Mouse (Mus musculus): ENCODE data around the gene Rita1. TPM values are rescaled to one million over a fixed set of nuclear protein-coding genes. Genes with fewer than 3 reads are reported as not detected.
A peak's percentile ranks its signal among the peaks of the same experiment; 100 is the strongest.

Rita1 gene
- polyA plus RNA-seq, 1 experiment from 2014 or later, result 26.2 TPM

DNA sequence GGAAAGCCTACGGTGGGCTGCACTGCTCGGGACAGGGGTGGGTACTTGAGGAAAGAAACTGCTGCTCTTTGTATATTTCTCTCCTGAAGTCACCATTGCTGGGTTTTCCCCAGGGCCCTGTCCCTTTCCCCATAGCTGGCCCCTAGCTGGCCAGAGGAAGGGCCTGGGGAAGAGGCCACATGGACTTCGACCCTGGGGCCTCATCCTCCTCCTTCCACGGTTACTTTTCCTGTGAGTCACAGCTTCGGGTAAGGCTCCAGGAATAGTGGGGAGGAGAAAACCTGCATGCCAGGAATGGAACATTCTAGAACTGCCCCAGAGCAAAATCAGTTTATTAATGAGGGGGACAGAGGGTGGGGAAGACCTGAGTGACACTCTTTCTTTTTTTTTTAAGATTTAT lies 62.3 kb downstream of the Rita1 start:
- WGBS, result 90% methylated on average over 5 of the region's 5 CpGs
- peaks cover 65% of the 10 kb centered on the region for H3K36me3 ChIP-seq
- H3K4me3 ChIP-seq, result no peak overlapping the region
- no peak overlapping the region for H3K9ac ChIP-seq
- no peaks in the 10 kb centered on the region for H3K27me3 ChIP-seq
- H3K9me3 ChIP-seq, result no peaks in the 10 kb centered on the region
- no peak overlapping the region for H3K27ac ChIP-seq
- ATAC-seq (ENCODE audit: low FRiP score), result 0 out of 2 replicates have a peak, but pooled peaks have one; percentile 5
- H3K4me2 ChIP-seq, result no peak overlapping the region
- no peaks in the 10 kb centered on the region for H3K4me1 ChIP-seq (replicated peaks)

DNA sequence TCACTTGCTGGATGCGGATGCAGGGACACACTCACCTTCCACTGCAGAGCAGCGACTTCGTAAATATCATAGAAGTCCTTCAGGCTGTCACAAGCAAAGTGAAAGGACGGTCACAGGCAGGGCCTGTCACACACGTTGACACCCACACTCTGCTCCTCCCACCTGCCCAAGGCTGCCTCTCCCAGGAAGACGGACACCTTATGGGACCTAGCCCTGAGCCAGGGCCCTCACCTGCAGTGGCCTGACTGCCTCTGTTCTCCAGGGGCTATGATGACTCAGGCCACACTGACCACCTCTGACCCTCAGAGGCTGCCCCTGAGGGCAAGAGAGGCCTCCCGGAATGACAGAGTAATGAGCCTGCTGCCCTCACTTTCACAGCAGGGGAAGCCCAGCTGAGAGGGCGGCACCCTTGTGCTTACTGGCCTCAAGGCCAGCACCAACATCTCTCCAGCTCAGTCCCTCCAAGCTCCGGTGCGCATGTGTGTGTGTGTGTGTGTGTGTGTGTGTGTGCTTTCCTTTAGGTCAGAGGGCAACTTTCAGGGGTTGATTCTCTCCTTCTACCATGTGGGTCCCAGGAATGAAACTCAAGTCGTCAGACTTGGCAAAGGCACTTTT lies 64.0 kb downstream of the Rita1 start:
- H3K4me1 ChIP-seq (replicated peaks), result no peaks in the 10 kb centered on the region

More for the DNA sequence above, 64.0 kb downstream of the Rita1 start:
- H3K4me2 ChIP-seq, result no peak overlapping the region
- H3K36me3 ChIP-seq, result peaks cover 61% of the 10 kb centered on the region
- H3K4me3 ChIP-seq, result no peak overlapping the region
- no peak for ATAC-seq (ENCODE audit: low FRiP score)
- H3K9me3 ChIP-seq, result no peaks in the 10 kb centered on the region
- WGBS, result 74% methylated on average over 11 of the region's 11 CpGs
- H3K9ac ChIP-seq, result no peak overlapping the region
- H3K27ac ChIP-seq, result no peak overlapping the region
- no peaks in the 10 kb centered on the region for H3K27me3 ChIP-seq

Other genes starting within 250 kb of the Rita1 start
- gene Lhx5, start 180.9 kb downstream of the Rita1 start, polyA plus RNA-seq (2015; fragmentation: Nextera tagmentation; extraction: Ambion mirVana), result 48.9 and 50.7 TPM in 2 replicates
- gene Sdsl, start 139.8 kb downstream of the Rita1 start, polyA plus RNA-seq (2015; fragmentation: Nextera tagmentation; extraction: Ambion mirVana), result 6.4 and 6.7 TPM in 2 replicates
- gene Sds, start 136.1 kb downstream of the Rita1 start, polyA plus RNA-seq (2015; fragmentation: Nextera tagmentation; extraction: Ambion mirVana), result not detected in 2 replicates
- 31.8 and 32.3 TPM in 2 replicates for gene Plbd2, start 109.0 kb downstream of the Rita1 start, polyA plus RNA-seq (2015; fragmentation: Nextera tagmentation; extraction: Ambion mirVana)
- 2.5 and 4.1 TPM in 2 replicates for gene Slc8b1, start 101.4 kb downstream of the Rita1 start, polyA plus RNA-seq (2015; fragmentation: Nextera tagmentation; extraction: Ambion mirVana)
- gene Tpcn1, start 23.9 kb downstream of the Rita1 start, polyA plus RNA-seq (2015; fragmentation: Nextera tagmentation; extraction: Ambion mirVana), result 18.2 and 18.7 TPM in 2 replicates
- gene Iqcd, start 23.6 kb downstream of the Rita1 start, polyA plus RNA-seq (2015; fragmentation: Nextera tagmentation; extraction: Ambion mirVana), result 2.4 and 2.6 TPM in 2 replicates
- gene Ddx54, start 150 bp upstream of the Rita1 start, polyA plus RNA-seq (2015; fragmentation: Nextera tagmentation; extraction: Ambion mirVana), result 44.0 and 47.7 TPM in 2 replicates
- gene Cfap73, start 21.6 kb upstream of the Rita1 start, polyA plus RNA-seq (2015; fragmentation: Nextera tagmentation; extraction: Ambion mirVana), result 0.28 and 0.49 TPM in 2 replicates
- gene Rasal1, start 36.2 kb upstream of the Rita1 start, polyA plus RNA-seq (2015; fragmentation: Nextera tagmentation; extraction: Ambion mirVana), result 0.14 TPM in 2 replicates
- gene Dtx1, start 99.3 kb upstream of the Rita1 start, polyA plus RNA-seq (2015; fragmentation: Nextera tagmentation; extraction: Ambion mirVana), result 34.5 and 34.8 TPM in 2 replicates
- 0.14 and 0.25 TPM in 2 replicates for gene Oas2, start 137.3 kb upstream of the Rita1 start, polyA plus RNA-seq (2015; fragmentation: Nextera tagmentation; extraction: Ambion mirVana)
- gene Oas3, start 165.1 kb upstream of the Rita1 start, polyA plus RNA-seq (2015; fragmentation: Nextera tagmentation; extraction: Ambion mirVana), result 0.65 and 0.69 TPM in 2 replicates
- gene Oas1e, start 182.9 kb upstream of the Rita1 start, polyA plus RNA-seq (2015; fragmentation: Nextera tagmentation; extraction: Ambion mirVana), result 0.35 TPM in 1 of 2 replicates, not detected in the other
- gene Oas1c, start 199.9 kb upstream of the Rita1 start, polyA plus RNA-seq (2015; fragmentation: Nextera tagmentation; extraction: Ambion mirVana), result 0.54 and 0.57 TPM in 2 replicates
- gene Oas1f, start 234.8 kb upstream of the Rita1 start, polyA plus RNA-seq (2015; fragmentation: Nextera tagmentation; extraction: Ambion mirVana), result not detected in 2 replicates
- not detected in 2 replicates for gene Oas1h, start 248.8 kb upstream of the Rita1 start, polyA plus RNA-seq (2015; fragmentation: Nextera tagmentation; extraction: Ambion mirVana)

Measured in hindbrain, embryonic 13.5 days (tissue).